Mouse (Mus musculus) cerebellum, adult 11 months (tissue): ENCODE data around the gene Gfod1.

Experiments
- DNase-seq: peaks from one replicate; pipeline ENCODE4 v3.0.0; 2022

Gene Gfod1

DNA sequence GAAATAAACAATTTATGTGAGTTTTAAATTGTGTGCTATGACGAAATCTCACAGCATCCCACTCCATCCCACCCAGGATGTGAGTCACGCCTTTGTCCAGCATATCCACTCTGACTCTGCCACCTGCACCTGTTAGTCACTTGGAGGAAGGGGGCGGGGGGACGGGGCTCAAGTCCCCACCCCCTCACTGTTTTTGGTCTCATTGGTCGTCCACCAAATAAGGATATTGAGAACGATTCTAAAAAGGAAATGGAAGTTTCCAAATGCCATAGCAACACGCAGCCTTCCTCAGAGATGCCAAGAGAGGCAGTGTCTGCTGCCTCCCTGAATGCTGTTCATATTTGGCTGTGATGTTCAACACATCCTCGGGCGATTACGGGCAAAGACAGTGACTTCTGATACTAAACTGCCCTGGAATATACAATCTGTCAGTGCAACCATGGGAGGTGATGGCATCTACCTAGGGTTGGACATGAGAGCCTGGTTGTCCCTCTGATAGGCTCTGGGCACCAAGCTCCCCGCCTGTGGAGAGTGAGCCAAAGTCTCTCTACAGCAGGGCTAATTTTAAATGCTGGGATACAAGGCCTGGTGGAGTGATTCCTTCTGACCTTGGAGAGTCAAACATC lies 41.7 kb downstream of the Gfod1 start:
- DNase-seq, result no peak

DNA sequence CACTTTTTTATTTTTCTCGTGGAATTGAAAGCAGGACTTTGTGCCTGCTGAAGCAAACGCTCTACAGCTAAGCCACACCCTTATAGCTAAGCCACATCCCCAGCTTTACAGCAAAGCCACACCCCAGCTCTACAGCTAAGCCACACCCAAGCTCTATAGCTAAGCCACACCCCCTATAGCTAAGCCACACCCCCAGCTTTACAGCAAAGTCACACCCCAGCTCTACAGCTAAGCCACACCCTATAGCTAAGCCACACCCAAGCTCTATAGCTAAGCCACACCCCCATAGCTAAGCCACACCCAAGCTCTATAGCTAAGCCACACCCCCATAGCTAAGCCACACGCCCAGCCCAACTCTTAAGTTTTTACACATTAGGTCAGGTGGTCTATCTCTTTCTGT lies 42.7 kb downstream of the Gfod1 start:
- DNase-seq, result no peak

DNA sequence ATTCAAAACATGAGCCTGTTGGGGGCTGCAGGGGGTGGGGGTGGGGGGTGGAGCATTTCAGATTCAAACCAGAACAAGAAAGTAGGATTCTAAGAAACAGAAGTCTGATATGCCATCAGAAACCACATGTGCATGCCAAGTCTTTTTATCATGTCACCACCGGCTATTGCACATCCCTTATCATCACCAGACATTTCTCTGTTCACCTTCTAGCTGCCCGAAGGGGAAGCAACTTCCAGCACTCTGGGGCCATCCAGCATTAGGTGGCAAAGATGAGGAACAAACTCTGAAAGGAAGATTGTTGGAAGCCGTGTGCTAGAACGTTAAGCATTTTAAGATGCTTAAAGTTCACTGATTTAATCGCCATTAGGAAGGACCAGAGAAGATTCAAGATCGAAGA lies 43.2 kb downstream of the Gfod1 start:
- no peak for DNase-seq

DNA sequence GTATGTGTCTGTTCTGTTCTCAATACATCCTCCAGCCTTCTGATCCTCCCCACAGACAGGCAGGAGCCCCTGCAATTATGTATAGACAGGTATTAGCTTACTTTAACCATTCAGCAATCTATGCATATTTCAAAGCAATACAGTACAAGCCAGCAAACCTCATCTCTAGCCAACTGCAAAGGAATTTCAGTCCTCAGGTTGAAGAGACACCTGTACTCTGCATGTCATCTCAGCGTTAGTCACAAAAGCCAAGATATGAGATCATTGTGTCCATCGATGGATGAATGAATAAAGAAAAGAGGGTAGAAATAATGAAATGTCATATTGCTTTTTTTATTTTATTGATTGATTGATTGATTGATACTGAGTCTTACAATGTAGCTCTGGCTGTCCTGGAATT lies 47.5 kb downstream of the Gfod1 start:
- no peak for DNase-seq

DNA sequence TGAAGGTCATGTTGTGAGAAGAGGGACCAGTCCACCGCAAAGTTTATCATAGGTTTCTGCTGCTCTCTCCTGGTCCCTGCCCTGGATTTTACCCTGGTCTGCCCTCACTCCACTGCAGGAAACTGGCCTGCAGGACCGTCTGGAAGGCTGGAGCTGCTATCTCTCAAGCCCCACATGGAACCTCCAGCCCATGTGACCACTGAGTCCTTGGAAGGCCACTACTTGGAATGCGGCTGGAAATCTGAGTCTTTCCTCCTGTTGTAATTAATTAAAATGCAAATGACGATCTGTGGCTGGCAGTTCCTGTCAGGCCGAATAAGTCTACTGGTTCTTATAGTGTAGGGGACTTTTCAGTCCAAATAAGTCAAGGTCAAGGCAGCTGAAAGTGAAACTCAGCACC lies 50.4 kb downstream of the Gfod1 start:
- DNase-seq, result no peak

DNA sequence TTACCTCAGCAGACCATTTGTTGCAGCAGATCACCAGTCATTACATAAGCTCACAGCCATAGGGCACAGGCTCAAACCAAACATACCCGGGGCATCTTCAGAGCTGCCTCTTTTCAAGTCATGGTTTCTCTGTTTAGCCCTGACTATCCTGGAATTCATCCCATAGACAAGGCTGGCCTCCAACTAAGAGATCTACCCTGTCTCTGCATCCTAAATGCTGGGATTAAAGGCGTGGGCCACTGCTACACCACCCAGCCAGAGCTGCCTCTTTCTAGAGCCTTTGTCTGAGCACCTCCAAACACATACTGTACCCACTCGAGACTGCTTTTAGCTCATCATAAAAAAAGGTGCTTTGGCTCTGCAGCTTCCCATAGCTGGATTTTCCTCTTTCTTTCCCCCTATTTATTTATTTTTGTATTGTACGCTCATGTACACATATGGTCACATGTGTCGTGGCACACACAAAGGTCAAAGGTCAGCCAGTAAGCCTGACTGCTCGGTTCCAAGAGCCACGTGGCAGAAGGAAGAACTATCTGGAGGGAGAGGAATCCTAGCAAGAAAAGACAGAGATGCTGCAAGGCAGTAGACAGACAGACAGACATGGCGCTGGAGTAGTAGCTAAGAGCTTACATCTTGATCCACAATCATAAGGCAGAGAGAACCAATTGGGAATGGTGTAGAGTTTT lies 51.7 kb downstream of the Gfod1 start:
- no peak for DNase-seq

DNA sequence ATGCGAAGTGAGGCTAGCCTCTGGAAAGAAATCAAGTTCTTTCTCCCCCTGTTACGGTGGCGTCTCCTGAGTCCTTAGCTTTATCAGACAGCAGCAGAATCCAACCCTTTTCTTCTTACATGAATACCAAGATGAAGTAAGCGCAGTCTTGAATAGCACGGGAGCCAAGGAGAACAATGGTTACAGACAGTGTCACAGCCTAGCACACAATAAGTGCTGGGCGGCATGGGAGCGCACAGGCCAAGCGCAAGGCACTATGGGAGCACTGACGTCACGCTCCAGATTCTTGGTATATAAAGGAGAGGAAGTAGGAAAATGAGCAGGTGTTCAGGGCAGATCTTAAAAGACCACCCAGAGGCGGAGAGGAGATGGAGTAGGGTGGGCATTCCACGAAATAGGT lies 52.6 kb downstream of the Gfod1 start:
- DNase-seq, result no peak

DNA sequence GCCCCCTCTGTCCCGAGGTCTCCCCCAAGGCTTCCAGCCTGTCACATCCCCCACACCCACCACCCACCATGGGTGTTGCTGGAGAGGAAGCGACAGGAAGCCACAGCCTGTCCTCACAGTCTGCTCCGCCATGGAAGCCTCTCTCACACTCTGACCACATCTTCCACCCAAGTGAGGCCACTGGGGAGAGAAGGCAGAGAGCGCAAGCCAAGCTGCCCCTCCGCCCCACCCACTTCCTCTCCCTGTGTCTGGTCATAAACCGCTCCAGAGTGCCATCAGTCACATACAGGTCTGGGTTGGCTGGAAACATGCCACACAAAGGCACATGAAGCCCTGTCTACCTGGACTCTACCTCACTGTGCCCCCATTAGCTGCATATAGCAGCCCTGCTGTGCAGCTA lies 53.3 kb downstream of the Gfod1 start:
- no peak for DNase-seq

DNA sequence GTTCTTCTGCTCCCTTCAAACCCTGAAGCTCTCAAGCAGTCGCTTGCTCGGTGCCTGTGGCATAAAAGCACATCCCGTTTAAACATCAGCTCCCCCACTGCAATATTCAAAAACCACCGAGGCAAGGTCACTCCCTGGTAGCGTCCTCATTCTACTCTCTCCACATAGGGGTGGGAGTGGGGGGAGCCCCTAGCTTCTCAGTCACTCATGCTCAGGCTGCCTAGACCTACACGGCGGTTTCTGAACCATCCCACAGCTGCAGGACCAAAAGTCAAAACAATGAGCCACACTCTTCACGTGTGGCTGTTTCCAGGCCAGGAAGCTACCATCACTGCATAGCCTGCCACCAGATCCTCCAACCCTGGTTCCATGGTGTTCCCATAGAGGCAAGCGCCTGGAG lies 53.9 kb downstream of the Gfod1 start:
- DNase-seq, result no peak

DNA sequence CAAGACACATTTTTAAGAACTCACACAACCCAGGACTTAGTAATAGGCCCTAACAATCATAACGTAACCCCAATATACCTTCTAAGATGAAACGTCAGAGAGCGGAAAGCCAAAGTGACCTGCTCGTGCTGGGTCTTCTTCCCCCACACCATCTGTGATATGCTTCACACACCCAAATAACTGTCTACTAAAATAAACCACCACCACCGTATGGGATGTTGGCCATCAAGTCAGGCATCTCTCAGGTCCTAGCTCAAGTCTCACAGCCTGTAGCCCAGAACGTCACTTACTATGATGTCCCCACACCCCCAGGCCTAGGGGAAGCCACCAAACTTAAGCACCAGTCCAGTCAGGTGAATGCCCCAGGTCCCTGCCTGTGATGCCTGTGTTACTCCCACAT lies 55.6 kb downstream of the Gfod1 start:
- no peak for DNase-seq

DNA sequence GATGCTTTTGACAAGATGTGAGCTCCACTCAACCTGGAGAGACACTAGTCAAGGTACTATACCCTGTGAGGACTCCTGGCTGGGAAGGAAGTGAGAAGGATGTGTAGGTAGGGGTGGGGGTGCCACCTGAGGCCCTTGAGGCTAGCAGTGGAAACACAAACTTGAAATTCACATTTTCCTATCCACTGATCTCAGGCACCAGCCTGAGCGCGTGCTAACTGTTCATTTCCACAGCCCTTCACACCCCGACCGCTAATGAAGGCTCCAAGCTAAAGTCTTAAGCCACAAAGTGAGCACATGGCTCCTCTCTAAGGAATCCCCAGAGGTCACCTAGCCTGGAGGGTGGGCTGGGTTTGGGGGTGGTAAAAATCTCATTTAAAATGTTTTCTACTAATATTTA lies 57.1 kb downstream of the Gfod1 start:
- no peak for DNase-seq

DNA sequence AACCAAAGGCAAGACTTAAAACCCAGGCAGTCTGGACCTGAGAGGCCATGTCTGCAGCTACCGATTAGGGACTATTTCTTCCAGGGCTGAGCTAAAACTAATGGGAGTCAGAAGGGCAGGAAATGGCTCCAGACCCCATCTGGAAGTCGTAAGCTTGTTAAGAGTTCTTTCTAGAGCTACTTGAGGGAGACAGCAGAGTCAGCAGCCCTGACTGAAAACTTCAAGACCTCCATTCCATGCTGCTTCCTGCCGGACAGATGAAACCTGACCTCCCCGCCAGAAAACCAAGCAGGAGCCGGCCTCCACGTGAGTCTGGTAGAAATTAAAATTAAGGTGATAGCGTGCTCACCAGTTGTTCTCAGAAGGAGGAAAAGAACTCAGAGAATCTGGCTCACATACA lies 60.2 kb downstream of the Gfod1 start:
- DNase-seq, result no peak

DNA sequence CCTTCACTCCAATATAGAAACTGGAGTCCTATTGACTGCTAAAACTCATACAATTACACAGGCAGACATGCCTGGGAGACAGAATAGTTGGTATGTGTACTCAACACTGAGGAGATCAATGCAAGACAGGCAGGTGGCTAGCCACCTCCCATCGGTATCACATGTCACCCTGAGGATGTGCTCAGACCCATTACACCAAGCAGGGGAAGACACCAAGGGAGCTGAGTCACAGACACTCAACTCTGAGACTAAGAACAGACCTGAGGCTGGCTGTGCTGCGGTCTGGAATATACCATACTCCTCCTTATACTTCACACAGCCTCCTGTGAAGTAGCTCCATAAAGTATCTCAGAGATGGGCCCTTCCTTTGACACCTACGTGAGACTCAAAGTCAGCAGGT lies 60.7 kb downstream of the Gfod1 start:
- no peak for DNase-seq

DNA sequence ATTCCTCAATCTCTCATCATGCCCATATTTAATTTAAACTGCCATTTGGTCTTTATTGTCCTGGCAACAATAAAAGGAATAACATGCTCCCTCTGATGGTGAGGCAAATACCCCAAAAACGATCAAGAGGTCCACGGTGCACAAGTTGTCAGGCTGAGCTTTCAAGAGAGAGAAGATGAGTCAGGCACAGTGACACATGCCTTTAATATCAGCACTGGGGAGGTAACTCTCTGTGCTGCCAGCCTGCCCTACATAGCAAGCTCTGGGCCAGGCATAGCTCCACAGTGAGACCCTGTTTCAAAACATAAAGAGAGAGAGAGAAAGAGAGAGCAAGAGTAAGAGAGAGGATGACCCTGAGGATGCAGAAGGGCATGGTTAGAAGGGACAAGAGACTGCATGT lies 62.2 kb downstream of the Gfod1 start:
- DNase-seq, result no peak

DNA sequence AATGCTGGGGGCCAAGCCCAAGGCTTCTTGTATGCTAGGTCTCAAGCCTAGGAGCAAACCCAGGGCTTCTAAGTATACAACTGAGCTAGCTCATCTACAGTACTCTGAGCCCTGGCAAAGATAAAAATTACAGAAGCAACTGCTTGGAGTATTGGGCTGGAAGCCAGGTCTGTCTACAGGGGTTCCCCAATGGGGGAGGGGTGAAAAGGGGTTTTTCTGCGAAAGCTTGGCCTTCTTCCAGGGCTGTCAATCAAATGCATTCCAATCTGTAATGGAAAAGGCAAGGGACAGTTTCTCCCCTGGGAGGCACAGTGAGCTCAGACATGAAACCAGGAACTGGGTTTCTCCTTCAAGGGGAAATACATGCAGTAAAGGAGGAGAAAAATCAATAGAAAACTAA lies 62.9 kb downstream of the Gfod1 start:
- no peak for DNase-seq

DNA sequence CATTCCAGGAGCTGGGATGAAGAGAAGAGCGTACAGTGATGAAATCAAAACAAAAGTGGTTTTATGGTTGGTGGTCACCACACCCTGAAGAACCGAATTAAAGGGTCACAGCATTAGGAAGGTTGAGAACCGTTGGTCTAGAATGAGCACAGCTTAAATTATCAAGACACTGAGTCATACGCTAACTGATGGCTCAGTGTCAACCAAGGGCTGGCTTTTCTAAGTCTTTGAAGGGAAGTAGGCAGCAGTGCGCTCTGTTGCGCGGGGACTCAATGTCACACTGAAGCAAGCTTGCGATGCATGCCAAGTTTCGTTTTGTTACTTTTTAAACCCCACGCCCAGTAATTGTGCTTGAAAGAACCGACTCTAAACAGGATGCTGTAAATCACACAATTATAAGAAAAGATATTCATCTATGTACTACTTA lies 64.2 kb downstream of the Gfod1 start:
- DNase-seq, result no peak

DNA sequence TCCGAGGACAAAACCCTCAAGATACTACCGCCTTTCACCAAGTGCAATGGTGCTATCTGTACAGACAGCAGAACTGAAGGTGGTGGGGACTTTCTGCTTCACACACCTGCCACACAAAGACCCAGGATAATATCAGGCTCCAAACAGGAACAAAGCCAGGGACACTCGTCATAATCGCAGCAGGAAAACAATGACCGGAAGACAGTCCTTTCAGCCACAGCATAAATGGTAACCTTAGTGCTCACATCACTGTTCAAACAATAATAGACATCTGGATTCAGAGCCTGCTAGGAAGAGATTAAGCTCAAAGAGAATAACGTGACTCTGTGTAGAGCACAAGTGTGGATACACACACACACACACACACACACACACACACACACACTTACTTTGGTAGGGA lies 67.3 kb downstream of the Gfod1 start:
- DNase-seq, result no peak

DNA sequence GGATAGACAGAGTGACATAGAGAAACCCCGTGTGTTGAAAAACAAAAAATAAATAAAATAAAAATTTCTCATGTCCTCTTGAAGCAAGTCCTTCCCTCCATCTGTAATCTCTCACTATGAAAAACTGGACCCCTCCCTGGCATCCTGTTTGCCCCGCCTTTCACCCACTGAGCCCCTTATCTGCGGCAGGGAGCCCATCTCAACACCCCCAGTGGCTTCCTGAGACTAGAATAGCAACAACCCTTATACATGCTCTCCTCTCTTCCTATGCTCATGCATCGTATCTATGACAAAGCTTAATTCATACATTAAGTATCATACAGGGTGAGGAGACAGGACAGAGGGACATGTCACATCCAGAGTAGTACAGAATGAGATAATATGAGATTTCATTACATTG lies 68.0 kb downstream of the Gfod1 start:
- no peak for DNase-seq

DNA sequence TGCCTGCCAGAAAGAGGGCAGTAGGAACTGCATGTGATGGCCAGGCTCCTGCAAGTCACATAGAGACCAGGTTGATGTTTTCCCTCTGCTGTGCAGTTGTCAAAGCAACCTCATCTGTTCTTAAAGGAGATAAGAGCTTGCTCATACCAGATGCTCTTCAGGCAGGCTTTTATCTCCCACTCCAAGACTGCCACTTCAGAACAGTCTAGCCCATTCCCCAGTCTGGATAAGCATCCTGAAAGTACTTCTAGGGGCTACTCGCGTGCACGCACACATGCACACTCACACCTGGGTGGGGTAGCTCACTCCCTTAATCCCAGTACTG lies 68.4 kb downstream of the Gfod1 start:
- DNase-seq, result no peak

DNA sequence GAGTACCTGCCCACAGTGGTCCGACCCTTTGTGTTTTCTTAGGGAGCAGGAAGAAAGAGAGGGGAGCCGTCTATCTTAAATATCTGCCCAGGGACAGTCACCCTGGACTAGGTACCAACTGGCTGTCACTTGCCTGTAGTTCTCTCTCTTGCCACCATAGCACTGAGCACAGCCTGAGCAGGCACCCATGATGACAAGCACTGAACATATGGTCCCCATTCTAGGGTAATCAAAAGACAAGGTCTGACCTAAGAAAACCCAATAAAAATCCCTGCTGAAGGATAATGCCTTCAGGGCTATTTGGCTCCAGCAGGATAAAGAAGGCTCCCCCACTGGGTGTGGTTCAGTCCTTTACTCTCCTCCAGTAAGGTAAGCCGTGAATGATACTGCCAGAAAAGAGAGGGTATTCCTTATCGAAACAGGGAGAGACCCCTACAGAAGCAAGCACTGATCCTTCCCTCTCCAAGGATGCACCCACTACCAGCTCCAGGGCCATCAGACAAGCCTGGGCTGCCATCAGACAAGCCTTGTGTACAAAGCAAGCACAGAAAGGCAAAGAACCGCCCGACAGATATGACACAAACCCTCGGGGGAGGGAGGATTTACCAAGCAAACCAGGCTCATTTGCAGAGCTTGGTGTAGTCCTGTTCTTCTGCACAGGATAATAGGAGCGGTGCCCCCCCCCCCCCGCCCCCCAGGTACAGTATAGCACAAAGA lies 68.9 kb downstream of the Gfod1 start:
- no peak for DNase-seq

DNA sequence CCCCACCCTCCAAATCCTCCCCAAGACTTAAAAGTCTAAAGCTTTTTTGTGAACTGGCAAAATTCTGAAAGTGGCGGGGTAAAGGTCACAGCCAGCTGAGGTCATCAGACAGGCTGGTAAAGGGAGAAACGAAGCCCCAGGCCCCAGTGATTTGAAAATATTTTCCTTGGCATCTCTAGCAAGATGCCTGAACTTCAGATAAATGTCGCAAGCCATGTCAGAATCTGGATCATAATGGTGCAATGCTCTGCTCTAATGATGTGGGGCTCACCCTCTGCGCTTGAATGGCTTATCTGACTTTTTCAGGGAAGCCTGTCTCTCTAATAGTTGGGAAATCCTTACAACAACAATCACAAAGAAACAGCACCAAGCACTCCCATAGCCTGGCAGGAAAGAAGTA lies 70.6 kb downstream of the Gfod1 start:
- DNase-seq, result no peak

DNA sequence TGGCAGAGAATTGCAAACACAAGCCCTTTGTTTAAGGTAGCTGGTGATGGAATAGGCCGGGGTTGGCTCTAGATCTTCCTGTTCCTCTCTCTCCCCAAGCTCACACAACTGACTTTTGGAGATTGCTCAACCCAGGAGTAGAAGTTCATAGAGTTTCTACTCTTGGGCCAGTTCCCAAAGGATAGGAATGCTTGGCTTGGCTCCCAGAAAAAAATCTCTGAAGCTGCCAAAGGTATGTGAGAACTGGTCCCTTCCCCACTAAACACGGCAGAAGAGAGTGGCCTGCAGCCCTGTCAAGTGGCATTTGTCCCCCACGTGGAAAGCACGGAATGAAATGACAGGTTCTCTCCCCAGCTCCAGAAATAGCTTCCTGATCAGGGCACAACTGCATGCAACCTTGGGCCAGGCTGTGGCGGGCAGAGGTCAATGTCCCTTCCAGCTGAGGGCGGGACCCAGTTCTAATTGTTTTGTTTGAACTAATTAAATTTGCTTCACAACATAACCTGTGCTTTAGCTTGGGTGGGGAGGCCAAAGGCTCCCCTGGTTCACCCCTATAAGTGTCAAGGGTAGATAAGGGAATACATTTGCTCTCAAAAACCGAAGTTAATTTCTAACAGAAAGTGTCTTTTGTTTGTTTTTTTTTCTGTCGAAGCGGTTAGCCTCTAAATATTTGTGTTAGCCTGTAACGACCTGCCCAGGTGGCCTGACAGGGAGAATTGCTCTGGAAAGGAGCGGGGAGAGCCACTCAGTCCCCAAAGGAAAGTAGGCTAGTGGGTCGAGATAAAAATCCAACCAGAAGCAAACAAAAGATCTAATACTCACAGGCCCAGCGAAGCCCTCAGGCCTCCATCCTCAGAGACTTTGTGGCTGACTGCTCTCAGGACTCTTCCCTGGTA lies 71.8 kb downstream of the Gfod1 start:
- DNase-seq, result no peak

DNA sequence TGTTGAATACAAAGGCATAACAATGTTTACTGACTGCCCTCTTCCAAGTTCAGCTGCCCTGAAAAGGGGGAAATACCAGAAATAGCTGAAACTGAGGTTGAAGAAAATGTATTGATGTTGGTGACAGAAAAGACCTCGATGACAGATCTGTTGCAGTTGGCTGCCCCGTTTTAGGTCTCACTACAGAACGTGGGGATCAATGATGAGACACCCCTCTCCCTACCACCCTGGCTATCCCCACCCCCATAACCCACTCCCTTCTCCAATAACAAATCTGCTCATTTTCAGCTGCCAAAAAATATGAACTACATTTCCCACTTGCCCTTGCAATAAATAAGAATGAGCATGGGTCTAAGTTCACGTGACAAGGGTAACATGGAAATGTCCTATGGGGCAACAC lies 73.1 kb downstream of the Gfod1 start:
- no peak for DNase-seq

DNA sequence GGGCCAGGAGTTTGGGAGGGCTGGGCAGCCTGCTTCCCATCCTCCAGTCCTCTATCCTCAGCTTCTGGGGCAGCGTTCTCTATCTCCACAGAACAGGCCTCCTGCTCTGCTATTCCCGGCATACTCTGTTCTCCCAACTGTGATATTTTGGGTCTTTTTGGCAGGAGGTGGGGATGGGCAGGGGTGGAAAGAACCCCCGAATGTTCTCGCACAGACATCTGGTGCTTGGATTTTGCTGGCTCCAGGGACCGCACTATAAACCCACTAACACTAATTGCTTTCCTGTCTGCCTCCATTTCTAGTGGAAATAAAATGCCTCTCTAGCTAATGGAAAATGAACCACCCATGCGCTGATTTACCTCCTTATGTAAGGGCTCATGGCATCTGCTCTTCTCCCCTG lies 73.7 kb downstream of the Gfod1 start:
- DNase-seq, result no peak
